Mouse (Mus musculus): ENCODE measurements at regions not wholly inside any gene's neighbourhood (a gene's known extent, or its start where the extent isn't known, plus 50 kb on each side); places are given as distances from the start of the nearest gene placed in this dataset.
"Not testable (repeated sequence)": the region's sequence is repeated elsewhere in the genome, so short reads cannot be mapped to it uniquely, and the experiment has no call there.

DNA sequence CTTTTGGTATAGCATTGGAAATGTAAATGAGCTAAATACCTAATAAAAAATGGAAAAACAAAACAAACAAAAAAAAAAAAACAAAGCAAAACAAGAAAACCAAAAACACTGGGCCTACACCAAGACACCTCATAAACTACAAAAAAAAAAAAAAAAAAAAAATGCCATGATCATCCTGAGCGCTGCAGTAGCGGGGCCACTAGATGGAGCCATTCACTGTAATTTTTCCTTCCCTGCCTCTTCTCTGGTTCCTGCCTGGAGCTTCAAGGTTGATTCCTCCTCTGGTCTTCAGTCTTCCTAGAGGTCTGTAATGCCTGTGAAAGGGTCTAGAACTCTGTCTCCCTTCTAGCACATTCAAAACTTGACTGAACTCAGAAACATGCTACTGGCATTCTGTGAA, 54.2 kb upstream of the Dock11 start:
- peak; percentile 34; the same call in 1 of the 2 replicates for TF ChIP-seq CTCF (IDR thresholded peaks at IDR 0.05; ENCODE audit: borderline replicate concordance, extremely low read depth, insufficient read depth, insufficient read length)
- TF ChIP-seq POLR2A (IDR thresholded peaks at IDR 0.05; ENCODE audit: borderline replicate concordance, extremely low read depth, insufficient read depth, insufficient read length, poor library complexity, severe bottlenecking): not testable (repeated sequence)

Measured in brain, embryonic 14.5 days (tissue).